Mouse (Mus musculus) E14TG2a.4 (cell line): ENCODE results near the gene Efcab7.

ENCODE experiments used
- CTCF ChIP-seq: conservative IDR thresholded peaks from 2 replicates; pipeline ENCODE4 v1.5.1; 2014; ENCODE audit warnings: low read length
- POU5F1 ChIP-seq: IDR thresholded peaks from 2 replicates; pipeline ENCODE4 v1.6.1; 2014; ENCODE audit warnings: low read length, borderline replicate concordance

DNA sequence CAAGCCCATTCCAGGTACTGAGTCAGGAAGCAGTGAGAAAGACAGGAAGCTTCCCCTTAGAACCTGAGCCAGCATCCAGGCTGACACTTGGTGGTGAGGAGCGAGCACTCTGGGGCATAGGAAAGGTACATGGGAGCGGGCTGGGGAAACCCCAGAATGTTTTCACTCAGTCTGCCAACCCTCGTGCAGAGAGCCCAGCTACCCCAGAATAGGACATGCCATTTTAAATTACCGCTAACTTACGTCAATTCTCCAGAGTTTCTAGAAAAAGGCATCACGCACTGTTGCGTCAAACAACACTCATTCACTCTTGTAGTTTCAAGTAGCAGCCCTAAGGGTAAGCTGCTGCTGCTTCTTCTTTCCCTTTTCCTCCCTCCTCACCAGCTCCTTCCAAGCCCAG, 116.0 kb downstream of the Efcab7 start:
- TF ChIP-seq POU5F1 (no peak), CTCF (no peak)
